Mouse (Mus musculus) liver, adult 2 months (tissue): ENCODE measurements around the gene Alms1.
"Not testable (repeated sequence)": the region's sequence is repeated elsewhere in the genome, so short reads cannot be mapped to it uniquely, and the experiment has no call there.

Source experiments
- CTCF ChIP-seq: fragments of 200-500 bp; IDR thresholded peaks from 2 replicates; pipeline ENCODE4 v1.5.1; 2011; ENCODE audit warnings: low read depth, low read length, control low read depth
- POLR2A ChIP-seq: fragments of 200-500 bp; IDR thresholded peaks from 2 replicates; pipeline ENCODE4 v1.6.1; 2011; ENCODE audit warnings: low read length, control low read depth; ENCODE audit not compliant: insufficient read depth; ENCODE audit errors: extremely low read depth

GRCm38 (mm10) chr6:85709206-85709605 lies 121.9 kb downstream of the Alms1 start:
- TF ChIP-seq CTCF, POLR2A: not testable (repeated sequence)
